Mouse (Mus musculus) kidney, embryonic 15.5 days (tissue): Measurements from ENCODE around the gene Cdkl5. TPM values are rescaled to one million over a fixed set of nuclear protein-coding genes. Genes with fewer than 3 reads are reported as not detected.

ENCODE experiments used
- ATAC-seq: fragments of 200-750 bp; cut with Nextera tagmentation; replicated peaks from 2 replicates; pipeline ENCODE4 v1.8.0; 2017; ENCODE audit warnings: moderate TSS enrichment; ENCODE audit not compliant: low FRiP score
- H3K27ac ChIP-seq: fragments of 300-500 bp; sonication (generic); 2 replicates; pipeline ENCODE4 v1.5.1; 2015; ENCODE audit warnings: mild to moderate bottlenecking, inconsistent platforms
- H3K27me3 ChIP-seq: fragments of 300-500 bp; sonication (generic); 2 replicates; pipeline ENCODE4 v1.6.1; 2015; ENCODE audit warnings: inconsistent platforms
- H3K36me3 ChIP-seq: fragments of 300-500 bp; sonication (generic); 2 replicates; pipeline ENCODE4 v1.6.1; 2015; ENCODE audit warnings: inconsistent platforms
- H3K4me1 ChIP-seq: fragments of 300-500 bp; sonication (generic); 2 replicates; pipeline ENCODE4 v1.6.1; 2015; ENCODE audit warnings: inconsistent platforms
- H3K4me2 ChIP-seq: fragments of 300-500 bp; sonication (generic); 2 replicates; pipeline ENCODE4 v1.6.1; 2015; ENCODE audit warnings: moderate library complexity, mild to moderate bottlenecking, inconsistent platforms
- H3K4me3 ChIP-seq: fragments of 300-500 bp; sonication (generic); replicated peaks from 2 replicates; pipeline ENCODE4 v1.5.1; 2015; ENCODE audit warnings: mild to moderate bottlenecking, inconsistent platforms
- H3K9ac ChIP-seq: fragments of 300-500 bp; sonication (generic); 2 replicates; pipeline ENCODE4 v1.6.1; 2015; ENCODE audit warnings: mild to moderate bottlenecking, inconsistent platforms
- H3K9me3 ChIP-seq: fragments of 300-500 bp; sonication (generic); replicated peaks from 2 replicates; pipeline ENCODE4 v1.6.1; 2016; ENCODE audit warnings: inconsistent platforms
- WGBS: fragments of 180-500 bp; shearing (Covaris S2); methylation state at CpG from one replicate; pipeline ENCODE4 v1.1.7; 2015; ENCODE audit warnings: mixed read lengths; 5-methylcytosine and 5-hydroxymethylcytosine counted together
- polyA plus RNA-seq: library from polyadenylated mRNA; unstranded; fragments of >200 nt; fragmentation: Nextera tagmentation; extraction: Ambion mirVana; gene quantifications from 2 replicates; pipeline ENCODE4 v1.2.1, GENCODE M21; 2015

The Cdkl5 gene
- polyA plus RNA-seq, 1 experiment from 2014 or later, result 1.8 TPM

GRCm38 (mm10) chrX:160990276-160990675 lies 4.2 kb downstream of the Cdkl5 start:
- peaks cover 11% of the 10 kb centered on the region; the same call in 1 of the 2 replicates for H3K27me3 ChIP-seq
- H3K9me3 ChIP-seq, result no peaks in the 10 kb centered on the region
- H3K9ac ChIP-seq, result no peak overlapping the region
- ATAC-seq, result no peak
- H3K4me2 ChIP-seq, result no peak overlapping the region
- H3K36me3 ChIP-seq, result no peaks in the 10 kb centered on the region
- H3K27ac ChIP-seq, result no peak overlapping the region
- 77% methylated on average over 4 of the region's 4 CpGs for WGBS
- no peak overlapping the region for H3K4me3 ChIP-seq
- H3K4me1 ChIP-seq, result 0 out of 2 replicates have a peak, but pooled peaks cover 3% of the 10 kb centered on the region

GRCm38 (mm10) chrX:160977919-160978318 lies 16.6 kb downstream of the Cdkl5 start:
- Histone ChIP-seq H3K9me3 (no peaks in the 10 kb centered on the region), H3K4me1 (no peaks in the 10 kb centered on the region), H3K36me3 (no peaks in the 10 kb centered on the region), H3K4me3 (no peak overlapping the region), H3K9ac (no peak overlapping the region), H3K27ac (no peak overlapping the region), H3K27me3 (peaks cover 18% of the 10 kb centered on the region), H3K4me2 (no peak overlapping the region)
- no peak for ATAC-seq
- 85% methylated on average over 1 of the region's 1 CpGs for WGBS

DNA sequence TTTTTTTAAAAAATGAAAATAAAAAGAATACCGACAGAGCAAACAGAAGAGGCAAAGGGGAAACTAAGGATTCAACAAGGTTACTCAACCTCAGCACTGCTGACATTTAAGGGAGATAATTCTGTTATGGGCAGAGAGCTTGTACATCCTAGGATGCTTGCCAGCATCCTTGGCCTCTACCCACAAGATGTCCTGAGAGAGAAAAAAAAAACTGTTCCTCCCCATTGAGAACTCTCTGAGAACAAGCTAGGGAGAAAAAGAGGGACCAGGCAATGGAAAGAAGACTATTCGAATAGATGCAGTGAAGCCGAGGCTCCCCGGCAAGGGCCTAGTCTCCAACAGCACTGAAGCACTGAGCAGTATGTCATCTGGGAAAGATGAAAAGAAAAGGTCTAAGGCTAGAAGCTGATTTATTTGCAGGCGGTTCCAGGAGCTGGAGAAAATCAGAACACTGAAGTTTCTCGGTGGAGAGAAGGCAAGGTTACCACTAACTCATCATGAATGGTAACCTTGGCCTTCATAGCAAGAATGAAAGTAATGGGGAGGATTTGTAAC lies 22.4 kb downstream of the Cdkl5 start:
- H3K4me3 ChIP-seq, result no peak overlapping the region
- no peak overlapping the region for H3K27ac ChIP-seq
- ATAC-seq, result no peak
- no peaks in the 10 kb centered on the region for H3K36me3 ChIP-seq
- whole genome bisulfite sequencing, result 84% methylated on average over 6 of the region's 6 CpGs
- peaks cover 16% of the 10 kb centered on the region; the same call in 1 of the 2 replicates for H3K27me3 ChIP-seq
- no peaks in the 10 kb centered on the region for H3K4me1 ChIP-seq
- H3K4me2 ChIP-seq, result no peak overlapping the region
- no peaks in the 10 kb centered on the region for H3K9me3 ChIP-seq
- no peak overlapping the region for H3K9ac ChIP-seq

GRCm38 (mm10) chrX:160958593-160959131 lies 35.8 kb downstream of the Cdkl5 start:
- no peak overlapping the region for H3K27ac ChIP-seq
- H3K4me3 ChIP-seq, result no peak overlapping the region
- H3K9me3 ChIP-seq, result no peaks in the 10 kb centered on the region
- no peak overlapping the region for H3K4me2 ChIP-seq
- H3K36me3 ChIP-seq, result no peaks in the 10 kb centered on the region
- no peaks in the 10 kb centered on the region for H3K4me1 ChIP-seq
- H3K9ac ChIP-seq, result no peak overlapping the region
- ATAC-seq, result no peak
- H3K27me3 ChIP-seq, result peaks cover 4% of the 10 kb centered on the region
- WGBS, result 62% methylated on average over 5 of the region's 5 CpGs

DNA sequence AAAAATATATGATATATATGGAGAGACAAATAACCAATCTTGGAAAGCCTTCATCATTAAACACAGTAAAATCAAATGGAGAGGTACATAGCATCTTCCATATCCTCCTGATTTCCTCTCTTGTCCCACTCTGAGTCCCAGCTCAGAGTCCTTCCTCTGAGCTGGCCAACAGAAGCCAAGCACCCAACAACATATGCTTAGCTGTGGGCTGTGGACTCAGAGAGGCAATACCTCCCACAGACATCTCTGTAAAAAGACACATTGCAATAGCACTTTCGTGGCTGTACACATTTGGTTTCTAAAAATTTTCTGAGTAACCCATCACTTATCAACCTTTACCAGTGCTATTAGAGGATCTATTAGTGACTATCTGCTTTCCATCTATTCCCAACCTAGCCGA lies 44.9 kb downstream of the Cdkl5 start:
- Histone ChIP-seq H3K4me3 (no peak overlapping the region), H3K36me3 (no peaks in the 10 kb centered on the region), H3K27me3 (peaks cover 26% of the 10 kb centered on the region), H3K9me3 (no peaks in the 10 kb centered on the region), H3K4me2 (no peak overlapping the region), H3K27ac (no peak overlapping the region), H3K4me1 (no peaks in the 10 kb centered on the region), H3K9ac (no peak overlapping the region)
- ATAC-seq, result no peak
- WGBS, result 94% methylated on average over 2 of the region's 2 CpGs

GRCm38 (mm10) chrX:160944722-160945121 lies 49.8 kb downstream of the Cdkl5 start:
- Histone ChIP-seq H3K4me3 (no peak overlapping the region), H3K9me3 (no peaks in the 10 kb centered on the region), H3K27ac (no peak overlapping the region), H3K27me3 (peaks cover 25% of the 10 kb centered on the region), H3K9ac (no peak overlapping the region), H3K36me3 (no peaks in the 10 kb centered on the region), H3K4me1 (no peaks in the 10 kb centered on the region), H3K4me2 (no peak overlapping the region)
- 83% methylated on average over 4 of the region's 4 CpGs for whole genome bisulfite sequencing
- ATAC-seq, result no peak

- 59% methylated on average over 1 of the region's 1 CpGs for WGBS
- Histone ChIP-seq H3K36me3 (no peaks in the 10 kb centered on the region), H3K4me1 (no peaks in the 10 kb centered on the region), H3K4me3 (no peak overlapping the region), H3K27me3 (peaks cover 7% of the 10 kb centered on the region; the same call in 1 of the 2 replicates), H3K4me2 (no peak overlapping the region), H3K9ac (no peak overlapping the region), H3K9me3 (no peaks in the 10 kb centered on the region), H3K27ac (no peak overlapping the region)
- ATAC-seq, result no peak
These were observed 59.0 kb downstream of the Cdkl5 start for GRCm38 (mm10) chrX:160935541-160935940.

DNA sequence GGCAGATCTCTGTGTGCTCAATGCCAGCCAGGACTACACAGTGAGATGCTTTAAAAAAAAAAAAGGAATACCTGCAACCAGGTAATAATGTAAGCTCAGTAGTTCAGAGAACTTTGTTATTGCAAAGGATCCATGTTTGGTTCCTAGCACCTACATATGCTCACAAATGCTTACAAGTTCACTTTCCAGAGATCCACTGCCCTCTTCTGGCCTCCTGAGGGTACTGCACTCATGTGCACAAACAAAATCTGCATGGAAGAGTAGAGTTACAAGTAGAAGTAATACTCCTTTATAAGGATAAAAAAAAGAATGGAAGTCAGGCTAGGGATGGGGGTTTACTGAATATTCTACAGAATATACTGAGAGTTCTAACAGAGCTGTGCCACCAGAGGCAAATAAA lies 63.8 kb downstream of the Cdkl5 start:
- no peak overlapping the region for H3K27ac ChIP-seq
- H3K9ac ChIP-seq, result no peak overlapping the region
- ATAC-seq, result no peak
- 0 out of 2 replicates have a peak, but pooled peaks cover 3% of the 10 kb centered on the region for H3K27me3 ChIP-seq
- H3K4me1 ChIP-seq, result no peaks in the 10 kb centered on the region
- no peaks in the 10 kb centered on the region for H3K36me3 ChIP-seq
- H3K9me3 ChIP-seq, result no peaks in the 10 kb centered on the region
- H3K4me3 ChIP-seq, result no peak overlapping the region
- no peak overlapping the region for H3K4me2 ChIP-seq

- Histone ChIP-seq H3K4me2 (no peak overlapping the region), H3K4me3 (no peak overlapping the region), H3K4me1 (no peaks in the 10 kb centered on the region), H3K9ac (no peak overlapping the region), H3K27ac (no peak overlapping the region), H3K36me3 (no peaks in the 10 kb centered on the region), H3K27me3 (no peaks in the 10 kb centered on the region), H3K9me3 (no peaks in the 10 kb centered on the region)
- WGBS, result 84% methylated on average over 1 of the region's 1 CpGs
- no peak for ATAC-seq
These were observed 65.6 kb downstream of the Cdkl5 start for GRCm38 (mm10) chrX:160928870-160929269.

DNA sequence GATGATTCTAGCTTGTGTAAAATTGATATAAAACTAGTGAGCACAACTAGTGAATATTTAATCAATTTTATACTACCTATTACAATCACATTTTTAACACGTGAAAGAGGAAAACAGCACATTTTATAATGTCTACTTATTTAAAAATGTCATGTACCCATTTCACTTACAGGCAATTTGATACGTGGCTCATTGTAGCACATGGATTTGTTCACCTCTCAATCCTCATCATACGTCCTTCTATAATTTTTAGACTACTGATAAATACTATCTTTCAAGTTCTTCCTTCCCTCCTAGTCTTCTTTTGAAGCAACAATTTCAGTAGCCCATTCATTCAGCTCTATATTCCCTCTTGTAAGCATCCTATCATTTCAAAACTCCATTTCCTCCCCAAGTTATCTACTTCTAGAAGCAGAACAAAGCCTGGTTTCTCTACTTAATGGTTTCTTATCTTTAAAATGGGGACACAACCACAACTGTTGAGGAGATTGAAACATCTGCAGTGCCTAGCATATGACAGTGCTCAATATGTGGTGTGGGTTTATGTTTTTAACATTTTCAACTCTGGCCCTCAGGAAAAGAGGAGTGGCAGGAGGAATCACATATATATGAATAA lies 75.4 kb downstream of the Cdkl5 start:
- no peak overlapping the region for H3K4me2 ChIP-seq
- no peak overlapping the region for H3K4me3 ChIP-seq
- no peaks in the 10 kb centered on the region for H3K4me1 ChIP-seq
- H3K9ac ChIP-seq, result no peak overlapping the region
- H3K36me3 ChIP-seq, result no peaks in the 10 kb centered on the region
- ATAC-seq, result no peak
- H3K27ac ChIP-seq, result no peak overlapping the region
- 90% methylated on average over 3 of the region's 3 CpGs for WGBS
- H3K9me3 ChIP-seq, result no peaks in the 10 kb centered on the region
- peaks cover 10% of the 10 kb centered on the region for H3K27me3 ChIP-seq

DNA sequence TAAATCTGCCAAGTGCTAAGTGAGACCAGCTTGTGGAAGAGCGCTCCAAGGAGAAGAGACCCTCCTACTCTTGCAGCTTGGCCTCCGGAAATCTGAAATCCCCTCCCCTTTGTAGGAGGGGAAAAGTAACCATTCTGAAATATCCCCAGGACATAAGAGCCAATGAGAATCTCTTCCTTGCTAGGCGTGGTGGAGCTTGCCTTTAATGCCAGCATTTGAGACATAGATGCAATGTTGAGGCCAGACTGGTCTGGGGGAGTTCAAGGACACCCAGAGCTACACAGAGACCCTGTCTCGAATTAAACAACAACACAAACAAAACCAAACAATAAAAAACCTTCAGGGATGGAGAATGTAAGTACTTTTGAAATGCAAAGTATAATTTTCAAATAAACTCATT lies 87.6 kb downstream of the Cdkl5 start, which contains the start of gene Gja6:
Gja6 (minus strand) TSS at position 101 of the 400 bp plus-strand sequence.
- Histone ChIP-seq H3K4me3 (no peak within 1 kb of the TSS), H3K27me3 (peaks cover 33% of the 10 kb centered on the region; the same call in 1 of the 2 replicates), H3K27ac (no peak within 1 kb of the TSS), H3K9ac (no peak within 1 kb of the TSS), H3K9me3 (no peaks in the 10 kb centered on the region), H3K4me2 (no peak within 1 kb of the TSS), H3K4me1 (no peaks in the 10 kb centered on the region), H3K36me3 (no peaks in the 10 kb centered on the region)
- 66% methylated on average over 4 of the region's 4 CpGs for WGBS
- ATAC-seq, result no peak

- Histone ChIP-seq H3K27me3 (peaks cover 33% of the 10 kb centered on the region; the same call in 1 of the 2 replicates), H3K27ac (no peak overlapping the region), H3K9me3 (no peaks in the 10 kb centered on the region), H3K4me3 (no peak overlapping the region), H3K9ac (no peak overlapping the region), H3K4me1 (no peaks in the 10 kb centered on the region), H3K36me3 (no peaks in the 10 kb centered on the region), H3K4me2 (no peak overlapping the region)
- ATAC-seq, result no peak
- WGBS, result 80% methylated on average over 4 of the region's 4 CpGs
These were observed 88.0 kb downstream of the Cdkl5 start for GRCm38 (mm10) chrX:160906477-160906876.
